Mouse (Mus musculus) neural tube, embryonic 10.5 days (tissue): ENCODE results near the gene Acss2.
A peak's percentile ranks its signal among the peaks of the same experiment; 100 is the strongest.
"Not testable (repeated sequence)": the region's sequence is repeated elsewhere in the genome, so short reads cannot be mapped to it uniquely, and the experiment has no call there.

ENCODE experiments used
- DNase-seq: peaks from one replicate; pipeline ENCODE4 v3.0.0-alpha.2; 2017; ENCODE audit warnings: low spot score; ENCODE audit errors: extremely low spot score

Acss2 gene

GRCm38 (mm10) chr2:155537761-155538462 lies 20.2 kb downstream of the Acss2 start:
- no peak for DNase-seq

- DNase-seq = not testable (repeated sequence)
These were observed 20.8 kb downstream of the Acss2 start for GRCm38 (mm10) chr2:155538463-155539057.

- DNase-seq = no peak
These were observed 21.9 kb downstream of the Acss2 start for GRCm38 (mm10) chr2:155539696-155540095.

GRCm38 (mm10) chr2:155540822-155541458 lies 23.2 kb downstream of the Acss2 start:
- DNase-seq = no peak

- DNase-seq = no peak
These were observed 29.2 kb downstream of the Acss2 start for GRCm38 (mm10) chr2:155546955-155547354.

GRCm38 (mm10) chr2:155552336-155552735 lies 34.6 kb downstream of the Acss2 start:
- no peak for DNase-seq

- DNase-seq = no peak
These were observed 35.2 kb downstream of the Acss2 start for GRCm38 (mm10) chr2:155552949-155553354.

- no peak for DNase-seq
These were observed 36.8 kb downstream of the Acss2 start for GRCm38 (mm10) chr2:155554426-155554985.

- DNase-seq = no peak
These were observed 44.5 kb downstream of the Acss2 start for GRCm38 (mm10) chr2:155562209-155562608.

GRCm38 (mm10) chr2:155562934-155563333 lies 45.2 kb downstream of the Acss2 start:
- DNase-seq = no peak

GRCm38 (mm10) chr2:155567751-155568150 lies 50.0 kb downstream of the Acss2 start:
- no peak for DNase-seq

GRCm38 (mm10) chr2:155569223-155569807 lies 51.6 kb downstream of the Acss2 start:
- no peak for DNase-seq

GRCm38 (mm10) chr2:155573001-155573400 lies 55.3 kb downstream of the Acss2 start:
- no peak for DNase-seq

GRCm38 (mm10) chr2:155573996-155574395 lies 56.2 kb downstream of the Acss2 start:
- DNase-seq = no peak

- no peak for DNase-seq
These were observed 57.0 kb downstream of the Acss2 start for GRCm38 (mm10) chr2:155574700-155575099.

- no peak for DNase-seq
These were observed 58.9 kb downstream of the Acss2 start for GRCm38 (mm10) chr2:155576656-155577055.

- no peak for DNase-seq
These were observed 62.6 kb downstream of the Acss2 start for GRCm38 (mm10) chr2:155580331-155580730.

- no peak for DNase-seq
These were observed 64.7 kb downstream of the Acss2 start for GRCm38 (mm10) chr2:155582384-155582995.

- no peak for DNase-seq
These were observed 65.2 kb downstream of the Acss2 start for GRCm38 (mm10) chr2:155582996-155583395.

GRCm38 (mm10) chr2:155583927-155584530 lies 66.3 kb downstream of the Acss2 start:
- DNase-seq = peak; percentile 47

GRCm38 (mm10) chr2:155585082-155585481 lies 67.3 kb downstream of the Acss2 start:
- no peak for DNase-seq
